Mouse (Mus musculus): Measurements from ENCODE around the gene Med13. TPM values are rescaled to one million over a fixed set of nuclear protein-coding genes. Genes with fewer than 3 reads are reported as not detected.
"Not testable (repeated sequence)": the region's sequence is repeated elsewhere in the genome, so short reads cannot be mapped to it uniquely, and the experiment has no call there.

The Med13 gene
- total and polyA plus RNA-seq, 2 experiments from 2014 or later = 5.3 to 59.7 TPM

- WGBS = 93% methylated on average over 3 of the region's 3 CpGs
- not testable (repeated sequence) for H3K36me3 ChIP-seq (ENCODE audit: insufficient read depth, low read length); H3K27ac ChIP-seq; H3K27me3 ChIP-seq (ENCODE audit: insufficient read depth, low read length); H3K9ac ChIP-seq (replicated peaks; ENCODE audit: low read length); H3K4me2 ChIP-seq (ENCODE audit: low read depth, low read length); H3K4me3 ChIP-seq (ENCODE audit: low read length); H3K9me3 ChIP-seq (ENCODE audit: low read length); DNase-seq (ENCODE audit: low spot score); ATAC-seq; H3K4me1 ChIP-seq (ENCODE audit: insufficient read depth, low read length)
- TF ChIP-seq CTCF (IDR thresholded peaks at IDR 0.05; ENCODE audit: low read depth) = peak; percentile 36; the same call in 1 of the 2 replicates
These were observed 42.4 kb downstream of the Med13 start for GRCm38 (mm10) chr11:86314992-86315391.

GRCm38 (mm10) chr11:86310280-86310679 is 47.1 kb downstream of the Med13 start:
- ATAC-seq (no peak), DNase-seq (ENCODE audit: low spot score) (no peak)
- WGBS = 75% methylated on average over 6 of the region's 6 CpGs
- no peaks in the 10 kb centered on the region for H3K27me3 ChIP-seq (ENCODE audit: insufficient read depth, low read length)
- H3K27ac ChIP-seq = no peak overlapping the region
- TF ChIP-seq CTCF (IDR thresholded peaks at IDR 0.05; ENCODE audit: low read depth) = no peak
- no peaks in the 10 kb centered on the region for H3K4me1 ChIP-seq (ENCODE audit: insufficient read depth, low read length)
- H3K4me2 ChIP-seq (ENCODE audit: low read depth, low read length) = no peak overlapping the region
- H3K4me3 ChIP-seq (ENCODE audit: low read length) = no peak overlapping the region
- no peaks in the 10 kb centered on the region for H3K9me3 ChIP-seq (ENCODE audit: low read length)
- H3K36me3 ChIP-seq (ENCODE audit: insufficient read depth, low read length) = 0 out of 2 replicates have a peak, but pooled peaks cover 4% of the 10 kb centered on the region
- no peak overlapping the region for H3K9ac ChIP-seq (replicated peaks; ENCODE audit: low read length)

- H3K4me2 ChIP-seq (ENCODE audit: low read depth, low read length); H3K27me3 ChIP-seq (ENCODE audit: insufficient read depth, low read length); H3K4me1 ChIP-seq (ENCODE audit: insufficient read depth, low read length); ATAC-seq; H3K9me3 ChIP-seq (ENCODE audit: low read length); H3K27ac ChIP-seq; DNase-seq (ENCODE audit: low spot score); H3K4me3 ChIP-seq (ENCODE audit: low read length); H3K9ac ChIP-seq (replicated peaks; ENCODE audit: low read length): not testable (repeated sequence)
- 97% methylated on average over 10 of the region's 10 CpGs for WGBS
- peaks cover 23% of the 10 kb centered on the region for H3K36me3 ChIP-seq (ENCODE audit: insufficient read depth, low read length)
These were observed 65.2 kb downstream of the Med13 start for GRCm38 (mm10) chr11:86292201-86292600.

GRCm38 (mm10) chr11:86291714-86292113 is 65.7 kb downstream of the Med13 start:
- no peaks in the 10 kb centered on the region for H3K9me3 ChIP-seq (ENCODE audit: low read length)
- H3K9ac ChIP-seq (replicated peaks; ENCODE audit: low read length) = no peak overlapping the region
- peaks cover 24% of the 10 kb centered on the region for H3K36me3 ChIP-seq (ENCODE audit: insufficient read depth, low read length)
- no peaks in the 10 kb centered on the region for H3K27me3 ChIP-seq (ENCODE audit: insufficient read depth, low read length)
- no peak overlapping the region for H3K4me3 ChIP-seq (ENCODE audit: low read length)
- no peaks in the 10 kb centered on the region for H3K4me1 ChIP-seq (ENCODE audit: insufficient read depth, low read length)
- DNase-seq (ENCODE audit: low spot score) (no peak), ATAC-seq (no peak)
- H3K27ac ChIP-seq = no peak overlapping the region
- WGBS = 92% methylated on average over 6 of the region's 6 CpGs
- H3K4me2 ChIP-seq (ENCODE audit: low read depth, low read length) = no peak overlapping the region
- no peak for TF ChIP-seq CTCF (IDR thresholded peaks at IDR 0.05; ENCODE audit: low read depth)

- no peak for DNase-seq (ENCODE audit: low spot score)
- WGBS = 92% methylated on average over 8 of the region's 8 CpGs
- no peaks in the 10 kb centered on the region for H3K4me1 ChIP-seq (ENCODE audit: insufficient read depth, low read length)
- no peak overlapping the region for H3K27ac ChIP-seq
- H3K27me3 ChIP-seq (ENCODE audit: insufficient read depth, low read length) = no peaks in the 10 kb centered on the region
- TF ChIP-seq CTCF (IDR thresholded peaks at IDR 0.05; ENCODE audit: low read depth) = no peak
- H3K4me3 ChIP-seq (ENCODE audit: low read length) = no peak overlapping the region
- H3K4me2 ChIP-seq (ENCODE audit: low read depth, low read length) = no peak overlapping the region
- no peaks in the 10 kb centered on the region for H3K9me3 ChIP-seq (ENCODE audit: low read length)
- ATAC-seq = no peak
- no peak overlapping the region for H3K9ac ChIP-seq (replicated peaks; ENCODE audit: low read length)
- peaks cover 61% of the 10 kb centered on the region for H3K36me3 ChIP-seq (ENCODE audit: insufficient read depth, low read length)
These were observed 71.7 kb downstream of the Med13 start for GRCm38 (mm10) chr11:86285729-86286128.

- TF ChIP-seq CTCF (IDR thresholded peaks at IDR 0.05; ENCODE audit: low read depth) = no peak
- Histone ChIP-seq H3K4me3 (ENCODE audit: low read length) (no peak overlapping the region), H3K36me3 (ENCODE audit: insufficient read depth, low read length) (peaks cover 33% of the 10 kb centered on the region), H3K9ac (replicated peaks; ENCODE audit: low read length) (no peak overlapping the region), H3K4me1 (ENCODE audit: insufficient read depth, low read length) (no peaks in the 10 kb centered on the region), H3K4me2 (ENCODE audit: low read depth, low read length) (no peak overlapping the region), H3K27ac (no peak overlapping the region), H3K27me3 (ENCODE audit: insufficient read depth, low read length) (no peaks in the 10 kb centered on the region), H3K9me3 (ENCODE audit: low read length) (no peaks in the 10 kb centered on the region)
- ATAC-seq (no peak), DNase-seq (ENCODE audit: low spot score) (no peak)
- WGBS = 96% methylated on average over 6 of the region's 6 CpGs
These were observed 78.8 kb downstream of the Med13 start for GRCm38 (mm10) chr11:86278442-86279102.

GRCm38 (mm10) chr11:86257460-86258076 is 99.8 kb downstream of the Med13 start, which contains the start of gene Ints2:
Gene Ints2, minus strand, starts transcription at chr11:86257575.
- ATAC-seq = peak; percentile 95
- H3K9ac ChIP-seq (replicated peaks; ENCODE audit: low read length) = peak within 1 kb of the TSS; percentile 87
- no peak for TF ChIP-seq CTCF (IDR thresholded peaks at IDR 0.05; ENCODE audit: low read depth)
- no peaks in the 10 kb centered on the region for H3K27me3 ChIP-seq (ENCODE audit: insufficient read depth, low read length)
- peaks cover 6% of the 10 kb centered on the region for H3K4me1 ChIP-seq (ENCODE audit: insufficient read depth, low read length)
- H3K4me3 ChIP-seq (ENCODE audit: low read length) = peak within 1 kb of the TSS; percentile 79
- WGBS = 9% methylated on average over 32 of the region's 32 CpGs
- H3K9me3 ChIP-seq (ENCODE audit: low read length) = no peaks in the 10 kb centered on the region
- H3K4me2 ChIP-seq (ENCODE audit: low read depth, low read length) = peak within 1 kb of the TSS; percentile 71
- peak within 1 kb of the TSS; percentile 80 for H3K27ac ChIP-seq
- H3K36me3 ChIP-seq (ENCODE audit: insufficient read depth, low read length) = no peaks in the 10 kb centered on the region
- peak; percentile 96 for DNase-seq (ENCODE audit: low spot score)
